Mouse (Mus musculus) spleen, adult 2 months (tissue): Measurements from ENCODE around the gene Gje1. TPM values are rescaled to one million over a fixed set of nuclear protein-coding genes. Genes with fewer than 3 reads are reported as not detected.

Source experiments
- DNase-seq, 2 experiments: peaks; one replicate each; pipeline versions ENCODE4 v3.0.0 to v3.0.0-alpha.2; 2012 to 2021; ENCODE audit warnings: low spot score in 2 of 2, low read depth in 1 of 2
- H3K27ac ChIP-seq: fragments of 200-500 bp; 2 replicates; pipeline ENCODE4 v1.5.1; 2012; ENCODE audit warnings: low read length, inconsistent platforms; ENCODE audit not compliant: insufficient read depth
- H3K27me3 ChIP-seq: fragments of 200-500 bp; 2 replicates; pipeline ENCODE4 v1.6.1; 2012; ENCODE audit warnings: mild to moderate bottlenecking, moderate library complexity, low read length, inconsistent platforms; ENCODE audit not compliant: control insufficient read depth, insufficient read depth
- H3K36me3 ChIP-seq: fragments of 200-500 bp; 2 replicates; pipeline ENCODE4 v1.6.1; 2012; ENCODE audit warnings: mild to moderate bottlenecking, low read length, inconsistent platforms; ENCODE audit not compliant: control insufficient read depth, insufficient read depth
- H3K4me1 ChIP-seq: fragments of 200-500 bp; 2 replicates; pipeline ENCODE4 v1.6.1; 2011; ENCODE audit warnings: inconsistent platforms; ENCODE audit not compliant: control insufficient read depth, insufficient read depth, insufficient read length
- H3K4me3 ChIP-seq: fragments of 200-500 bp; 2 replicates; pipeline ENCODE4 v1.5.1; 2011; ENCODE audit warnings: mild to moderate bottlenecking, inconsistent platforms; ENCODE audit not compliant: insufficient read depth, insufficient read length; ENCODE audit errors: extremely low read depth
- CTCF ChIP-seq: fragments of 200-500 bp; IDR thresholded peaks from 2 replicates; pipeline ENCODE4 v1.5.1; 2011; ENCODE audit warnings: mild to moderate bottlenecking, inconsistent platforms; ENCODE audit not compliant: insufficient read depth, insufficient read length, insufficient replicate concordance; ENCODE audit errors: extremely low read depth
- POLR2A ChIP-seq: fragments of 200-500 bp; IDR thresholded peaks from 2 replicates; pipeline ENCODE4 v1.6.1; 2011; ENCODE audit warnings: low read depth, low read length, inconsistent platforms
- WGBS: fragments of 180-500 bp; shearing (Covaris S2); methylation state at CpG from one replicate; pipeline ENCODE4 v1.1.7; 2018; 5-methylcytosine and 5-hydroxymethylcytosine counted together
- polyA plus RNA-seq: library from polyadenylated mRNA; depleted of rRNA; stranded (reverse); fragments of >200 nt; gene quantifications from 2 replicates; pipeline ENCODE4 v1.2.3, GENCODE M21; 2012; rRNA removed

Gene Gje1
- not detected in 2 replicates for polyA plus RNA-seq

DNA sequence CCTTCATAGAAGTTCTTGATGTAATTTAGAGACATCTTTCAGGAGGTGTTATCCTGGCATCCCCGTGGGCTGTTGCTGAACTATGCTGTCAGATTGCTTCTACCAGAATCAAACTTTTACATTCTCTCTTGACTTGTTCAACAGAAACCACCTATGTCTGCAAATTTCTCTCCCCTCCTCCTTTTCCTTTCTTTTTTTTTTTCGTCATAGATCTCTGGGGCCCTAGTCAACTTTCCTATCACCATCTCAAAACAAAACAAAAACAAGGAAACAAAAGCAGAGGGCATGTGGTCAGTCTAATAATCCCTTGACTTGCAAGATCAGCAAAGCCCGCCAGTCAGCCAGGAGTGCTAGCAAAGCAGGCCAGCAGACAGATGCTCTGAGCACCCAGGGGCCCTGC is at the start of gene Gje1:
Gje1 (minus strand) TSS at position 101 of the 400 bp plus-strand sequence.
- TF ChIP-seq POLR2A: no peak
- no peak for TF ChIP-seq CTCF
- no peak for DNase-seq
- Histone ChIP-seq H3K4me3 (no peak within 1 kb of the TSS), H3K27ac (no peak within 1 kb of the TSS), H3K27me3 (no peaks in the 10 kb centered on the region), H3K36me3 (no peaks in the 10 kb centered on the region), H3K4me1 (no peaks in the 10 kb centered on the region)
- 76% methylated on average over 3 of the region's 3 CpGs for WGBS

DNA sequence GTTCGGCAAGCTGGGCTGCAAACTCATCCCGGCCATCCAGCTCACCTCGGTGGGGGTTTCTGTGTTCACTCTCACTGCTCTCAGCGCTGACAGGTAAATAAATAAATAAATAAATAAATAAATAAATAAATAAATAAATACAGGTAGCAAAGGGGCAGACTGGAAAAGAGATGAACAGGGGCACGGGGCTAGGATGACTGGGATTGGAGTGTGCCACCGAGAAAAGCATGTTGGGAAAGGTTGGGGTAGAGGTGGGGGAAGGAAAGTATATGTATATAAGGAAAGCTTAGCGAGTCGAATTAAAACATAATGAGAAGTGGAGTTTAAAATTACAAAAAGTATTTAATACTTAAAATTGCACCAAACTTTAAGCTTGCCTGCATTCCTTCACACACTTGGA is 42.6 kb upstream of the Gje1 start:
- H3K36me3 ChIP-seq: no peaks in the 10 kb centered on the region
- DNase-seq: no peak
- TF ChIP-seq POLR2A (no peak), CTCF (no peak)
- H3K27ac ChIP-seq: no peak overlapping the region
- H3K4me1 ChIP-seq: no peaks in the 10 kb centered on the region
- H3K27me3 ChIP-seq: peaks cover 3% of the 10 kb centered on the region; the same call in 1 of the 2 replicates
- H3K4me3 ChIP-seq: no peak overlapping the region
- WGBS: 26% methylated on average over 8 of the region's 8 CpGs

DNA sequence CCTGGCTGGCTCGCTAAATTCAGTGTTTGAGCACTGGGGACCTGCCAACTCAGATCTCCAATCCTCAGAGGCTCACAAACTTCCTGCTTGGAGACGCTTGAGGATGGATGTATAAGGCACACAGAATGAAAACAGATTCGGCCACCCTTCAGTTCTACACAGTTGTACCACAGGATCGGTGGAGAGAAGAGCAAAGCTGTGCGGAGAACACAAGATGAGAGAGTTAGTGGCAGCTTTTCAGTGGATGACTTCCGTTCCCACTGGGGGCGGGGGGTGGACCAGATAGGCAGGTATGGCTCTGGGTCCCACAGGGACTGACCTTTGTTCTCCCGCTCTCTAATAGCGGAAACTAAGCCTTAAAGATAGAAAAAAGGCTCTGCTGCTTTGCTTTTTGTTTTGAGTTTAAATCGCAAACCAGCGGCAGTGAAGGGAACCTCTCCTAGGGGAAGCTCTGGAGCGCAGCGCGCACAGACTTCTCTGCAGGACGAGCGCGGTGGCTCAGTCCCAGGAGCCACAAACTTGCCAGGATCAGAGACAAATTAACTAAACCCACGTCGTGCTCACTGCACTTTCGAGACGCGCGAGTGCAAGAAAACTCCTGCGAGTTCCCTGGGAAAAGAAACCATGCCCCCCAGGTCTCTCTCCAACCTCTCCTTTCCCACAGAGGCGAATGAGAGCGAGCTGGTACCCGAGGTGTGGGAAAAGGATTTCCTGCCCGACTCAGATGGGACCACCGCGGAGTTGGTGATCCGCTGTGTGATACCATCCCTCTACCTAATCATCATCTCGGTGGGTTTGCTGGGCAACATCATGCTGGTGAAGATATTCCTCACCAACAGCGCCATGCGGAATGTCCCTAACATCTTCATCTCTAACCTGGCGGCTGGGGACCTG is 41.9 kb upstream of the Gje1 start:
- H3K4me1 ChIP-seq: no peaks in the 10 kb centered on the region
- no peak overlapping the region for H3K4me3 ChIP-seq
- WGBS: 5% methylated on average over 35 of the region's 35 CpGs
- H3K27me3 ChIP-seq: peaks cover 3% of the 10 kb centered on the region; the same call in 1 of the 2 replicates
- DNase-seq: no peak
- no peak for TF ChIP-seq POLR2A
- no peak for TF ChIP-seq CTCF
- H3K36me3 ChIP-seq: no peaks in the 10 kb centered on the region
- H3K27ac ChIP-seq: no peak overlapping the region

DNA sequence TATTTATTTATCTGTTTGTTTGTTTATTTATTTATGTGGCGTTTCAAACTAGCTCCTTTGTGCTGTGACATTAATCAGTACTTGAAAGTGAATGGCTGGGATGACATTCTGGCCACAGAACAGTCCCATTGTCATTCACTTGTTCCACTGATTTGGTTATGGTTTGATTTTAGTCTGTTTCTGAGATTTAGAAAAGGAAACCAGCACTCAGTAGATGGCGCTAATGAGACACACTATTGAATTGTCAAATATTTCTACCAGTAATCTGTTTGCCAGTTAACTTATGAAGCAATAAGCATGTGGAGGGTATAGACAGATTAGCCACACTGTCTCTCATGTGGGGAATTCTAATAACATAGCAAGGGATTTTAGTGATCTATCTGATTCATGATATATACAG is 16.3 kb upstream of the Gje1 start:
- H3K4me3 ChIP-seq: no peak overlapping the region
- peak in 1 of 2 experiments; percentile 1 for DNase-seq
- TF ChIP-seq CTCF: no peak
- no peak for TF ChIP-seq POLR2A
- H3K27me3 ChIP-seq: no peaks in the 10 kb centered on the region
- WGBS: 7% methylated on average over 2 of the region's 2 CpGs
- H3K4me1 ChIP-seq: no peaks in the 10 kb centered on the region
- no peak overlapping the region for H3K27ac ChIP-seq
- H3K36me3 ChIP-seq: no peaks in the 10 kb centered on the region

DNA sequence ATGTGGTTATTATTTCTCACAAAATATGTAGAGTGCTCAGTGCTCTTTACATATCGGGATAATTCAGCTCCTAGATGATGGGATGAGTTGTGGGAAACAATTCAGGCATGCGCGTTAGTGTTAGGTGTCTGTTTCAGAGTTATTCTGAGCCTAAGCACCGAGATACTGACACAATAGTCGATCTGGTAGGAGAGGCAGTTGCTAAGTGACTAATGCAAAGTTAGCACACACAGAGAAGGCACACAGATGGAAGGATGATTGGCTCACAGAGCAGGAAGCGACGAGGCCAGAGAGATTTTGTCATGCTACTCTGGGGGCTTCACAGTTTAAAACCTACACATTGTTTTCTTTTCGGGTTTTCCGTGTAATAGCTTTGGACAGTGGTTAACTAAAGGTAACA is 7.7 kb upstream of the Gje1 start:
- DNase-seq: no peak
- TF ChIP-seq POLR2A (no peak), CTCF (no peak)
- WGBS: 77% methylated on average over 9 of the region's 9 CpGs
- Histone ChIP-seq H3K4me3 (no peak overlapping the region), H3K4me1 (no peaks in the 10 kb centered on the region), H3K27ac (no peak overlapping the region), H3K36me3 (no peaks in the 10 kb centered on the region), H3K27me3 (no peaks in the 10 kb centered on the region)

DNA sequence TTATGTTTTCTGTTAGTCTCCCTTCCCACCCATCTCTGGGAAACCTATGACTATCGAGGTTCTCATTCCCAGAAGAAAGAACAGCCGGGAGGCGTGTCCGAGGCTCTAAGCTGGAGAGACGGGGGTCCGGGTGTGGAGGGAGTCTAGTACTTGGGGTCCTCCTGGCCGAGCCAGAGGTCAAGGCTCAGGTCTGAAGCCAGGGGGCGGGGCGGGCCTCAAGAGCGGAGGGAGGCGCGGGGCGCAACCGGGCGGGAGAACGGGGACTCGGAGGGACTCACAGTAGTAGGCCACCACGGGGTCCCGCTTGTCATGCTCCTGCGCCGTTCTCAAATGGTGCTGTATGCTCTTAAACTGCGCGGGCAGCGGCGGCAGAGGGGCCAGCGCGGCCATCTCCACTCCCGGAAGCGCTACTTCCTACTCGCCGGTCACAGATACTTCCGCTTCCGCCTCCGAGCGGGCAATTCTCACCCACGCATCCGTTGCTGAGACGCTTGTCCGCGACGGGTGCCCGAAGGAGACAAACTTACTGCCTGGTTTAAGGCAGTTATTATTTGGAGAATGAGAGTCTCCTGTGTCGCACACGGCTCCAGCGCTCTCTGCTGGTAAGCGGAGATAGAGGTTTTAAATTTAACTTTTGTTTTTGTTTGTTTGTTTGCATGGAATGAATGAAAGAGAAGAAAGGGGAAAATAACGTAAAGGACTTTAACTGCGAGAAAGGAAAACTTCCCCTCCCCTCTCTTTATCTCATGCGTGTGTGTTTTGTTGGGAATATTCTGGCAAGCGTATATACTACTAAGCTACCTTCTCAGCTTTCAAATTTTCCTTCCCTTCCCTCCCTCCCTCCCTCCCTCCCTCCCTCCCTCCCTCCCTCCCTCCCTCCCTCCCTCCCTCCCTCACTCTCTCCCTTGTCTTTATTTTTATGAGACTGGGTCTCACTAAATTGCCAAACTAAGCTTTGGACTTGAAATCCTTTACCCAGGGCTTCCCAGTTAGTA is 12.6 kb downstream of the Gje1 start, which contains the start of the genes Vta1 and Nmbr:
Vta1 (minus strand) TSS at position 489 of the 995 bp plus-strand sequence.
Nmbr (plus strand) TSS at position 520 of the 995 bp plus-strand sequence.
- under 1% methylated on average over 49 of the region's 50 CpGs for WGBS
- H3K4me3 ChIP-seq: peak within 1 kb of the TSS; percentile 92
- H3K27me3 ChIP-seq: no peaks in the 10 kb centered on the region
- no peaks in the 10 kb centered on the region for H3K36me3 ChIP-seq
- H3K4me1 ChIP-seq: peaks cover 2% of the 10 kb centered on the region; the same call in 1 of the 2 replicates
- peak within 1 kb of the TSS; percentile 26; the same call in 1 of the 2 replicates for H3K27ac ChIP-seq
- TF ChIP-seq POLR2A: peak; percentile 55
- TF ChIP-seq CTCF: peak; percentile 59; the same call in 1 of the 2 replicates
- peak; percentile 95 to 99 for DNase-seq
